Mouse (Mus musculus) heart, postnatal 4 days (tissue): Measurements from ENCODE around the gene Vars. TPM values are rescaled to one million over a fixed set of nuclear protein-coding genes. Genes with fewer than 3 reads are reported as not detected.

Experiments used
- DNase-seq: peaks from one replicate; pipeline ENCODE4 v3.0.0; 2021
- total RNA-seq, 2 experiments: library from RNA; stranded (reverse); gene quantifications; 2 replicates each; pipeline ENCODE4 v1.2.3; 2021

Vars gene
- total RNA-seq, 2 experiments from 2014 or later: 46.7 to 49.0 TPM

- no peak for DNase-seq
Measured at GRCm38 (mm10) chr17:35048932-35049440, 48.2 kb downstream of the Vars start.

DNA sequence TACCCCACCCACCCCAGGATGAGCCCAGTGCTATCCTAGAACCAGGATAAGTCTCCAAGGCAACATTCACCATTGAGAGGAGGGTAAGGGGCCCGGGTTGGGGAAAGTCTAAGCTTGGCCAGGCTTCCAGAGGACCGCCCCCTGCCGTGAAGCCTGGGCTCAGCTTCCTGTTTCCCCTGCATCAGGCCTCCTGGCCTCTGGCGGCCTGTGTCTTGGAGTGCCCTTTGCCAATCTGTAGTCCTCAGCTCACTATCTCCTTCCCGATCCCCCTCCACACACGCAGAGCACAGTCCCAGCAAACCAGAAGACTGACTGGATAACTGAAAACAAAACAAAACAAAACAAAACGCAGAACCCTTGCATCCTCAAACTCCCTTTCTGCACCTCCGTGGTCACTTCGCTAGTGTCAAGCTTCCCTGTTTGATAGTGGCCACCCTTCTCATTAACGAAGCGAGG is 48.8 kb downstream of the Vars start, which contains the start of gene Clic1:
Gene Clic1, plus strand, starts transcription at position 406 of the 456 bp plus-strand sequence.
- DNase-seq: peak; percentile 78

DNA sequence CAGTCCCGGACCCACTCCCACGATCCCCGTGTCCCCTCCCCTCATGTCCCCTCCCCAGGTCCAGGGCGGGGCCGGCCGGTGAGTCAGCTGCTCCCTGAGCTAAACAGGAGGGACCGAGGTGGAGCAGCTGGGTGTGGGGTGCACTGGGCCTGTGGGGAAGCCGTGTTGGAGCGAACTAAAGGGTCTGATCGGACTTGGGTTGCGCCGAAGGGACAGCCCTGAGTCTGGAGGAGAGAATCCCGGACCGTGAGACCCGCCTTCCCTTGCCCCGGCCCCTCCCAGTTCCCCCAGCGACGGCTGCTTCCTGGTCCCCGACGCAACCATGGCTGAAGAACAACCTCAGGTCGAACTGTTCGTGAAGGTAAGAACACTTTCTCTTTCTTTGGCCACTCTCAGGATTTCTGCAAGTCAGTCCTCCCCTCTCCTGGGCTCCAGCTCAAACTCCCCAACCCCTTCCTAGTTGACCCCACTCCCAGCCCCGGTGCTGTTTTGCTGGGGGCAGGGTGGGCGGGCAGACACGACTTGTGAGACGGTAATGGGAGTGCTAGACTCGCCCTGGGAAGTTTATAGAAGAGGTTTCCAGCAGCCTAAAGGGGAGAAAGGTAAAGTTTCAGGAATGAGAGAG is 49.5 kb downstream of the Vars start:
- DNase-seq: peak; percentile 85

- peak; percentile 89 for DNase-seq
Measured at GRCm38 (mm10) chr17:35051156-35052086, 50.6 kb downstream of the Vars start.

DNA sequence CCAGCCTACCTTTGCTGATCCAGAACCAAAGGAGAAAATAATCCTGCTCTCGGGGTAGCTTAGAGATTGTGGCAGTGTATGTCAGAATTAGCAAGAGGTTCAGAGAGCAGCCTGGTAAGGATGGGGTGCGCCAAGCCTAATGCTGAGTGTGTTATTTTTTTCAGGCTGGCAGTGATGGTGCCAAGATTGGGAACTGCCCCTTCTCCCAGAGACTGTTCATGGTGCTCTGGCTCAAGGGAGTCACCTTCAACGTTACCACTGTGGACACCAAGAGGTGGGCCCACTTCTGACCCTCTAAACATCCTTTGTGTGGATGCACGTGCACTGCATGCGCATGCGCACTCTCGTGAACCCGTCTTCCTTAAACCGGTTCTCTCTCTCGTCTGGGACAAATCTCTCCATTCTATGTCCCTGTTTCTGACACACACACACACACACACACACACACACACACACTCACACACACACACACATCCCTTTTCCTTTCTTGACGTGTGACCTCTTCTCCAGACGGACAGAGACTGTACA is 51.5 kb downstream of the Vars start:
- no peak for DNase-seq

- no peak for DNase-seq
Measured at GRCm38 (mm10) chr17:35055691-35056495, 55.1 kb downstream of the Vars start.

- DNase-seq: no peak
Measured at GRCm38 (mm10) chr17:35057090-35057489, 56.3 kb downstream of the Vars start.

- no peak for DNase-seq
Measured at GRCm38 (mm10) chr17:35058316-35058715, 57.5 kb downstream of the Vars start.

DNA sequence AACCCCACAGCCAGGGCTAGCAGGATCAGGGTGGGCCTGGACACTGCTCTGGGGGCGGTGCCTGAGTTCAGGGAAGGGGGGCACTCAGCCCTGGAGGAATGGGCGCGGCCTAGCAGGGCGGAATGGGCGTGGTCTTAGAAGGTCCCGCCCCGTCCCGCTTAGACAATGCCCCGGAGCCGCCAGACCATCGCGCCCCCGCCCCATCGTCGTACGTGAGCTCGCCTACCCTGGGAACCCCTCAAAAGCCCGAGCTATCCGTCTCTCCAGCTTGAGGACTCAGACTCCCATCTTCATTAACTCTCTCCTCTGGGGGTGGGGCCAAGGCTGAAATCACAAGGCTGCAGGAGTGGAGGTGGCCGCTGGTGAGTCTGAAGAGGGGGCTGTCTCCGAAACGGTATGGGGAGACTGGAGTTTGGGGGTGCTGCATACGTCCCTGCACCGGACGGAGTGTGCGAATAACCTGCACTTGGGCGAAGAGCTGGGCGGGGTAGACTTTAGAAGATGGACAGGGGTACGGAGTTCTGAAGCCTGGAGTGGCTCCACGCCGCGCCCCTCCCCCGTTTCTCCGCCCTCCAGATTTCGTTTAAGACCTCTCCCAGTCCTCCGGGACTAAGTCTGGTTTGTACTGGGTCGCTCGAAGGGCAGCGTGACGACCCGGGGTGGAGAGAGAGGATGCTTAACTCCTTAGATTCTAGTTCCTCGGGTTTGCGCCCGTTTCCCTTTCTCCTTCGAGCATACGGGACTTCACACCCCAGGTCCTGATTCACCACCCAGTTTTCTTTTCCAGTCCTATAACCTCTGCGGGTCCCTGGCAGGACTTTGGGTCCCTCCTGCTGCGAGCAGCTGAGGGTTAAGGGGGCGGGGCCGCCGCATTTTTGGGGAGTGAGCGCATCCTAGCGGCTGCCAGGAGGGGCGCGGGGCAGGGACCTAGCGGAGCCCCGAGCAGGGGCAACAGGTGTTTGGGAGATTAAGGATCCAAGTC is 58.4 kb downstream of the Vars start, which contains the start of gene Ddah2:
Gene Ddah2, plus strand, starts transcription at position 125 of the 982 bp plus-strand sequence.
- DNase-seq: peak; percentile 97

DNA sequence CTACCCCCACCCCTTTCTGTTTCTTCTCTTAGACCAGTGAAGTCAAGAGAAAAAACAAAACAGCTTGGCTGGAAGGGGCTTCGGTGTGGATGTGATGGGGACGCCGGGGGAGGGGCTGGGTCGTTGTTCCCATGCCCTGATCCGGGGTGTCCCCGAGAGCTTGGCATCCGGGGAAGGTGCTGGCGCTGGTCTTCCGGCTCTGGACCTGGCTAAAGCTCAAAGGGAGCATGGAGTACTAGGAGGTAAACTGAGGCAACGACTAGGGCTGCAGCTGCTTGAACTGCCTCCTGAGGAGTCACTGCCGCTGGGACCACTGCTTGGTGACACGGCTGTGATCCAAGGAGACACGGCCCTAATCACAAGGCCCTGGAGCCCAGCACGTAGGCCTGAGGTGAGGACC is 59.3 kb downstream of the Vars start:
- DNase-seq: no peak

- DNase-seq: peak; percentile 50
Measured at GRCm38 (mm10) chr17:35060737-35061297, 60.0 kb downstream of the Vars start.

GRCm38 (mm10) chr17:35061299-35061698 is 60.5 kb downstream of the Vars start:
- DNase-seq: no peak

DNA sequence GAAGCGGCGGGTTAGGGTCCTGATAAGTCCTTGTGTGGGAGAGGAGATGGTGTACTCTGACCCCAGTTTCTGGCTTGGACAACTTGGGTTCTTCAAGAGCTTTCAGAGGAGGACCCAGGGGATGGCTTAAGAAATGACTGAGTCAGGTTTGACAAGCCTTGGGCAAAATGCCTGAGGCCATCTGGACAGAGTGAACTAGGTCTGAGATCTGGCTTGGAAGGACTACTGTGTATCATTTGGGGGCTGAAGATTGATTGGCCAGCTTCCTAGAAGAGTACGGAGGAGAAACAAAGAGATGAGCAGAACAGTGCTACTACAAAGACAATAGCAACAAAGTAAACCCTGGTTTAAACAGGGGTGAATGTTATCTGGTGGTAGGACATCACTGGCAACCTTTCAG is 62.7 kb downstream of the Vars start:
- peak; percentile 53 for DNase-seq

- DNase-seq: no peak
Measured at GRCm38 (mm10) chr17:35064378-35064877, 63.6 kb downstream of the Vars start.

DNA sequence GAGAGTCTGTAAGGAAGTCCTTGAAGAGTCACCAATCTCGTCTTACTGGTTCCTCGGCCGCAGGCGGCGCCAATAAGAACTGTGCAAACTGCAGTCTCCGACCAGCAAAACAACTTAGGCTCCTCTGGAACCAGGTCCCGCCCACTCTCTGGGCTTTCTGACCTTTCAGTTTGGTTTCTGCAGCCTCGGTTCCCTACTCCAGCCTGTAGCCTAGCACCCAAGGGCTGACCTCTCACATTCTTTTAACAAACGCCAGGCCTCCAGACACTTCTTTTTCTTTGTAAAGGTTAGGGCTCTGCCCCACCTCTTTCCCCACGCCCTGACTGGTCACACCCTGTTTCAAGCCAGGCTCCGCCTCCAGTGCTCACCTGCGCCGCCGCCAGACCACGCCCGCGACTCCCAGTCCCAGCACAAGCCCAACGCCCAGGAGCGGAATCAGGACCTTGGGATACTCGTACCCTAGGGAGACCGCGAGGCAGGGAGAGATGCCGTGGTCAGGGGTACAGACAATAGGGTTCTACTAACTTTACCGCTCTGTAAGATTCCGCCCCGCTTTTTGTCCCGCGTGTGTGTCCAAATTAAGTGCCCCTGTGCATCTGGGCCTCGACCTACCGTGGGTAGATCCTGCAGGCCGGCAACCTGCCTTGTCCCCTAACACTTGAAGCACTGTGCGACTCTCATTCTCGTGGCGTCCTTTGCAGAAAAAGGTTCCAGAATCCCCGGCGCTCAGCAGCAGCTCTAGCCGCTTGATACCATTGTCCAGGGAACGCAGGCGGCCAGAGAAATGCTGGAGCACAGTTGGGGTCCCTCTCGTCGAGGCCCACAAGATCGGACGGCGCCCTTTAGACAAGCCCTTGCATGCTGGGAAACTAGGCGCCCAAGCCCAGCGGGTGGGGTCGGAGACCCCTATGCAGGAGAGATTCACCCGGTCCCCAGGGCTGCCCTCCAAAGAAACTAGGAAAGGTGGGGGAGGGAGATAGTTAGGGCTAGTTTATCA is 64.5 kb downstream of the Vars start, which contains the start of gene Ly6g6c:
Gene Ly6g6c, plus strand, starts transcription at position 438 of the 997 bp plus-strand sequence.
- DNase-seq: peak; percentile 40
